Mouse (Mus musculus) forebrain, embryonic 12.5 days (tissue): ENCODE results near the gene Zbtb7b. TPM values are rescaled to one million over a fixed set of nuclear protein-coding genes. Genes with fewer than 3 reads are reported as not detected.

ENCODE experiments used
- ATAC-seq: fragments of 200-750 bp; cut with Nextera tagmentation; 2 replicates; pipeline ENCODE4 v1.8.0; 2017; ENCODE audit warnings: moderate TSS enrichment; ENCODE audit not compliant: low FRiP score
- H3K27ac ChIP-seq: fragments of 300-500 bp; sonication (generic); 2 replicates; pipeline ENCODE4 v1.5.1; 2016; ENCODE audit warnings: mild to moderate bottlenecking
- H3K27me3 ChIP-seq: fragments of 300-500 bp; sonication (generic); 2 replicates; pipeline ENCODE4 v1.6.1; 2016; ENCODE audit warnings: mild to moderate bottlenecking
- H3K36me3 ChIP-seq: fragments of 300-500 bp; sonication (generic); replicated peaks from 2 replicates; pipeline ENCODE4 v1.6.1; 2016; ENCODE audit warnings: mild to moderate bottlenecking
- H3K4me1 ChIP-seq: fragments of 300-500 bp; sonication (generic); 2 replicates; pipeline ENCODE4 v1.6.1; 2016
- H3K4me2 ChIP-seq: fragments of 300-500 bp; sonication (generic); 2 replicates; pipeline ENCODE4 v1.6.1; 2016; ENCODE audit warnings: mild to moderate bottlenecking, moderate library complexity
- H3K4me3 ChIP-seq: fragments of 300-500 bp; sonication (generic); replicated peaks from 2 replicates; pipeline ENCODE4 v1.5.1; 2016; ENCODE audit warnings: mild to moderate bottlenecking
- H3K9ac ChIP-seq: fragments of 300-500 bp; sonication (generic); 2 replicates; pipeline ENCODE4 v1.6.1; 2016; ENCODE audit warnings: mild to moderate bottlenecking
- H3K9me3 ChIP-seq: fragments of 300-500 bp; sonication (generic); 2 replicates; pipeline ENCODE4 v1.6.1; 2016
- WGBS: fragments of 180-500 bp; shearing (Covaris S2); methylation state at CpG from one replicate; pipeline ENCODE4 v1.1.7; 2016; 5-methylcytosine and 5-hydroxymethylcytosine counted together
- polyA plus RNA-seq: library from polyadenylated mRNA; unstranded; fragments of >200 nt; fragmentation: Nextera tagmentation; extraction: Ambion mirVana; gene quantifications from 2 replicates; pipeline ENCODE4 v1.2.1, GENCODE M21; 2016

The Zbtb7b gene
- polyA plus RNA-seq, 1 experiment from 2014 or later, result 0.45 TPM

DNA sequence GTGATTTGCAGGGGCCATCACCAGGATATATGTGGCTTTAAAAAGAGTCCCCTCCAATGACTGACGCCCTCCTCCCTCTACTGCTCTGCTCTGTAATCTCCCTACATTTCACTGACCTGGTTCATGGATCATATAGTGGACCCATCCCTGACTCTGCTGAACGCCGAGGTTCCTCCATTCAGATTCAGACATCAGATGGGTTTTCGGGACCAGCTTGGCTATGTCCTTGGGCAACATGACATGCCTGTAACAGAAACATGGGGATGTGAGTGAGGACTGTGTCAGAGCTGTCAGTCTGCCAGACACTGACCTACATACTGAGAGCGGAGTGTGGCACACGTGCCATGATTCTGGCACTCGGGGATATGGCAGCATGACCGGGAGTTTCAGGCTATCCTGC lies 21.6 kb upstream of the Zbtb7b start:
- no peak for ATAC-seq
- H3K36me3 ChIP-seq, result peaks cover 29% of the 10 kb centered on the region
- 97% methylated on average over 8 of the region's 8 CpGs for WGBS
- H3K9me3 ChIP-seq, result no peaks in the 10 kb centered on the region
- no peak overlapping the region for H3K4me3 ChIP-seq
- no peak overlapping the region for H3K9ac ChIP-seq
- no peaks in the 10 kb centered on the region for H3K27me3 ChIP-seq
- no peak overlapping the region for H3K27ac ChIP-seq
- 0 out of 2 replicates have a peak overlapping the region, but pooled peaks have one; percentile 93 for H3K4me2 ChIP-seq
- peaks cover 34% of the 10 kb centered on the region for H3K4me1 ChIP-seq

GRCm38 (mm10) chr3:89411490-89412393 lies 17.2 kb upstream of the Zbtb7b start, which contains the start of gene Flad1:
TSS of gene Flad1 (minus strand) at chr3:89411870.
- Histone ChIP-seq H3K36me3 (peaks cover 43% of the 10 kb centered on the region), H3K27ac (0 out of 2 replicates have a peak within 1 kb of the TSS, but pooled peaks have one; percentile 32), H3K9me3 (no peaks in the 10 kb centered on the region), H3K4me2 (peak within 1 kb of the TSS; percentile 69), H3K9ac (peak within 1 kb of the TSS; percentile 64), H3K4me3 (peak within 1 kb of the TSS; percentile 54), H3K27me3 (no peaks in the 10 kb centered on the region), H3K4me1 (peaks cover 17% of the 10 kb centered on the region)
- ATAC-seq, result peak; percentile 100
- 5% methylated on average over 28 of the region's 28 CpGs for WGBS

DNA sequence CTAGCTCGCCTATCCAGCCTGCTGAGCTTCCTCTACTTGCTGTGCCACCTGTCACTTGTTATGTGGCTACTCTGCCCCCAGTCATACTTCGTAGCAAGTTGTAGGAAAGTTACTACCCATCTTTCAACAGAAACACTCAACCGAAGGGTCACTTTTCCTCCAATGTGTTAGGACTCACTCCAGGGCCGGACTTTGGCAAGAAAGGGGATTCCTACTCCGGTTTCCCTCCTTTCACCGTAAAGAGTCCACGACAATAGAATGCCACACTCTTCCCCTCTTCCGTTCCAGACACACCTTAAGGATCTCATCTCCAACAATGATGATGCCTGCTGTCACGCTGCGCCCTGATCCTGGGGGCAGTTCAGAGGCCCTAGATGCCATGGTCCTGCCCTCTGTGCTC lies 16.3 kb upstream of the Zbtb7b start:
- Histone ChIP-seq H3K9ac (peak overlapping the region; percentile 64), H3K4me1 (peaks cover 10% of the 10 kb centered on the region), H3K4me3 (peak overlapping the region; percentile 54), H3K36me3 (peaks cover 37% of the 10 kb centered on the region), H3K4me2 (peak overlapping the region; percentile 69), H3K9me3 (no peaks in the 10 kb centered on the region), H3K27me3 (no peaks in the 10 kb centered on the region), H3K27ac (no peak overlapping the region)
- 81% methylated on average over 10 of the region's 10 CpGs for WGBS
- ATAC-seq, result no peak

DNA sequence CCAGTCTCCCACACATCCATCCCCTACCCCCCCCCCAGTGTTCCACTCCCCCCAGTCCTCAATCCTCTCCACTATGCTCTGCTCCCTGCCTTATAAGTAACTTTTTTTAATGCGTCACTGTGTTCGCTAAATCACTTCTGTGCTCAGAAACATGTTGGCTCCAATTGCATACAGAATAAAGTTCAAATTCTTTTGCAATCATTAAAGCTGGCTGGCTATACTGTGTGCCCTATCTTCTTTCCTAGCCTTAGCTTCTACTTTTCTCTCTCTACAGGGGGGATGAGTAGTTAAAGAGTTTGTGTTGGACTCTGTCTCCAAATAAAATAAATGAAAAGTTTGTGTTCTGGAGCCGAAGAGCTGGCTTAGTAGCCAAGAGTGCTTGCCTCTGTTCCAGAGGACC lies 15.1 kb upstream of the Zbtb7b start:
- no peak for ATAC-seq
- no peak overlapping the region for H3K4me2 ChIP-seq
- no peak overlapping the region for H3K27ac ChIP-seq
- no peak overlapping the region for H3K9ac ChIP-seq
- peaks cover 10% of the 10 kb centered on the region for H3K4me1 ChIP-seq
- peaks cover 31% of the 10 kb centered on the region for H3K36me3 ChIP-seq
- WGBS, result 95% methylated on average over 3 of the region's 3 CpGs
- no peaks in the 10 kb centered on the region for H3K27me3 ChIP-seq
- H3K9me3 ChIP-seq, result no peaks in the 10 kb centered on the region
- H3K4me3 ChIP-seq, result no peak overlapping the region

- no peak overlapping the region for H3K27ac ChIP-seq
- H3K4me2 ChIP-seq, result no peak overlapping the region
- no peaks in the 10 kb centered on the region for H3K9me3 ChIP-seq
- ATAC-seq, result no peak
- no peak overlapping the region for H3K4me3 ChIP-seq
- no peak overlapping the region for H3K9ac ChIP-seq
- 63% methylated on average over 16 of the region's 16 CpGs for WGBS
- peaks cover 10% of the 10 kb centered on the region for H3K4me1 ChIP-seq
- peaks cover 28% of the 10 kb centered on the region for H3K36me3 ChIP-seq
- H3K27me3 ChIP-seq, result no peaks in the 10 kb centered on the region
These were observed 13.9 kb upstream of the Zbtb7b start for GRCm38 (mm10) chr3:89408448-89408847.

DNA sequence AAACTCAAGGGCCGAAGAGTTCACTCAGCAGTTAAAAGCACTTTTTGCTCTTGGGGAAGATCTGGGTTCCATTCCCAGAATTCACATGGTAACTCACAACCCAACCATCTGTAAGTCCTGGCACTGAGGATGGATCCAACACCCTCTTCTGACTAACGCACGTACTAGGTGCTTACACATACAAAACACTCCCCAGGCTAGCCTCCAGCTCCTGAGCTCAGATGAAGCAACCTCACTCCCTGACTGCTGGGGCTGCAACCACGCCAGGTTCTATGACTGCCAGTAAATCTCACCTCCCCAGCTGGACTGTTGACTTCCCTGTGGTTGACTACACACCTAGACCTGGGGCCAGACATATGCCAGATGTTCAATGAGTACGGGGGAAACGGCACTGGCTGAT lies 12.3 kb upstream of the Zbtb7b start:
- no peak for ATAC-seq
- Histone ChIP-seq H3K4me1 (peaks cover 10% of the 10 kb centered on the region), H3K4me2 (no peak overlapping the region), H3K9me3 (no peaks in the 10 kb centered on the region), H3K27ac (no peak overlapping the region), H3K9ac (no peak overlapping the region), H3K36me3 (peaks cover 43% of the 10 kb centered on the region), H3K4me3 (no peak overlapping the region), H3K27me3 (no peaks in the 10 kb centered on the region)
- 95% methylated on average over 6 of the region's 6 CpGs for WGBS

DNA sequence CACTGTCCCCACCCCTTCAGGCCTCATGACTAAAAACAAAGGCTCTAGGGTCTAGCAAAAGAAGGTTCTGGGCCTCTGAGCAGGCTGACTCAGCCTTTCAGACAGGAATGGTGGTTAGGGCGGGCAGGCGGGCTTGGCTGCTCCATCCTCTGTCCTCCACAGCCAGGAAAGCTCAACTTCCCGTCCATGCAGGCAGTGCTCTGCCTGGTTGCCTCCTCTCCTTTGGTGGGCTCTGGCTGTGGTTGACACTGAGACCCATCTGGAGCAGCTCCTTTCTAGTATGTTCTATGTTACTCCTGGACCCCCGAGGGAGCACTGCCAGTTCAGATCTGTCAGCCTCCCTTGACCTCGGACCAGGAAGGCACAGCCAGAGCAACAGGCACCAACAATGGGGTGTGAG lies 8.1 kb upstream of the Zbtb7b start, which contains the start of gene Lenep:
Lenep (minus strand) TSS at position 101 of the 400 bp plus-strand sequence.
- H3K27me3 ChIP-seq, result no peaks in the 10 kb centered on the region
- H3K4me2 ChIP-seq, result no peak within 1 kb of the TSS
- no peaks in the 10 kb centered on the region for H3K9me3 ChIP-seq
- WGBS, result 80% methylated on average over 5 of the region's 5 CpGs
- H3K4me1 ChIP-seq, result no peaks in the 10 kb centered on the region
- H3K27ac ChIP-seq, result no peak within 1 kb of the TSS
- H3K4me3 ChIP-seq, result no peak within 1 kb of the TSS
- no peak within 1 kb of the TSS for H3K9ac ChIP-seq
- peaks cover 51% of the 10 kb centered on the region for H3K36me3 ChIP-seq
- ATAC-seq, result no peak

GRCm38 (mm10) chr3:89401329-89401728 lies 6.8 kb upstream of the Zbtb7b start:
- Histone ChIP-seq H3K4me3 (no peak overlapping the region), H3K27ac (no peak overlapping the region), H3K9me3 (no peaks in the 10 kb centered on the region), H3K36me3 (peaks cover 41% of the 10 kb centered on the region), H3K9ac (no peak overlapping the region), H3K4me1 (peaks cover 6% of the 10 kb centered on the region), H3K27me3 (no peaks in the 10 kb centered on the region), H3K4me2 (no peak overlapping the region)
- 86% methylated on average over 7 of the region's 7 CpGs for WGBS
- ATAC-seq, result no peak

DNA sequence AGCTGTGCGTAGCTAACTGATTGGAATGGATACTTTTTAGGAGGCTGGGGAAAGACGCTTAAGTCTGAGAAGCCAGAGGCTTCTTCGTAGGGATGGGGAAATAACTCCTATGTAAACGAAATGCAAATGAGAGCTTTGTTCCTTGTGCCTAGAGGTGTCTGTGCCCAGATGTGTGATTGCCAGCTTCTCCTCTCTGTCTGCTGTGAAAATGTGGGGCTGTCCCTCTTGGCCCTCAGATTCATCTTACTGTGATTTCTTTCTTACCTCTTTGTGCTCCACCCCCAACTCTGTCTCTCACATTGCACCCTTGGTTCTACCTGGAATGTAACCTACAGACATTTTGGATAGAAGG lies 2.1 kb upstream of the Zbtb7b start:
- Histone ChIP-seq H3K9ac (no peak overlapping the region), H3K27ac (no peak overlapping the region), H3K36me3 (peaks cover 10% of the 10 kb centered on the region), H3K9me3 (no peaks in the 10 kb centered on the region), H3K4me2 (peak overlapping the region; percentile 97), H3K4me3 (peak overlapping the region; percentile 50), H3K4me1 (peaks cover 49% of the 10 kb centered on the region), H3K27me3 (peaks cover 30% of the 10 kb centered on the region)
- WGBS, result under 1% methylated on average over 4 of the region's 4 CpGs
- no peak for ATAC-seq

GRCm38 (mm10) chr3:89395806-89396653 lies 1.5 kb upstream of the Zbtb7b start:
- Histone ChIP-seq H3K27ac (no peak overlapping the region), H3K4me3 (peak overlapping the region; percentile 50), H3K4me1 (peaks cover 54% of the 10 kb centered on the region), H3K36me3 (0 out of 2 replicates have a peak, but pooled peaks cover 4% of the 10 kb centered on the region), H3K9ac (peak overlapping the region; percentile 61), H3K27me3 (peaks cover 33% of the 10 kb centered on the region), H3K4me2 (peak overlapping the region; percentile 97), H3K9me3 (no peaks in the 10 kb centered on the region)
- under 1% methylated on average over 44 of the region's 44 CpGs for WGBS
- no peak for ATAC-seq

- Histone ChIP-seq H3K27ac (no peak overlapping the region), H3K4me1 (peaks cover 60% of the 10 kb centered on the region)
These were observed 836 bp upstream of the Zbtb7b start for GRCm38 (mm10) chr3:89395419-89395805.

DNA sequence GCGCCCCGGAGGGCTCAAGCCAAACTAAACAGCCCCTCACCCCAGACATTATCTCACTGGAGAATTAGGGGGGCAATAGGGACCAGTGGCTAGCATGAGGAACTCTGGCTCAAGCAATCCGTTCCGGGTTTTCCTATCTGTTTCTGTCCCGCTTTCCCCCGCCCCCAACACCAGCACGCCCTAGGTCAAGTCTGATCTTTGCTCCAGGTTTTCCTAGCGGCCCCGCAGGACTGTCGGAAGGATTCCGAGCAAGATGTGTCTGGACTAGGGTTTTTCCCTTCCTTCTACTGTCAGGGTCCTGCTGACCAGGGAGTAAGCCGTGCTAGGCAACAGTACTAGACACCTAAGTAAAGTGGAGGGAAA lies 299 bp upstream of the Zbtb7b start:
- WGBS, result under 1% methylated on average over 11 of the region's 12 CpGs
- Histone ChIP-seq H3K4me1 (peaks cover 63% of the 10 kb centered on the region), H3K4me3 (peak overlapping the region; percentile 50), H3K9me3 (no peaks in the 10 kb centered on the region), H3K27me3 (peaks cover 44% of the 10 kb centered on the region), H3K27ac (0 out of 2 replicates have a peak overlapping the region, but pooled peaks have one; percentile 74), H3K9ac (peak overlapping the region; percentile 61), H3K4me2 (peak overlapping the region; percentile 97), H3K36me3 (0 out of 2 replicates have a peak, but pooled peaks cover 4% of the 10 kb centered on the region)
- 0 out of 2 replicates have a peak, but pooled peaks have one; percentile 0 for ATAC-seq

More at GRCm38 (mm10) chr3:89395419-89395805, 836 bp upstream of the Zbtb7b start:
- Histone ChIP-seq H3K36me3 (0 out of 2 replicates have a peak, but pooled peaks cover 4% of the 10 kb centered on the region), H3K9me3 (no peaks in the 10 kb centered on the region), H3K9ac (peak overlapping the region; percentile 61; the same call in 1 of the 2 replicates), H3K4me2 (peak overlapping the region; percentile 97), H3K27me3 (peaks cover 39% of the 10 kb centered on the region), H3K4me3 (peak overlapping the region; percentile 50)
- WGBS, result 2% methylated on average over 10 of the region's 10 CpGs
- no peak for ATAC-seq
